Mouse (Mus musculus) embryonic fibroblast, embryonic 13.5 days (primary cell): ENCODE results near the gene Tpx2.

Experiments used
- CTCF ChIP-seq: IDR thresholded peaks from 2 replicates; pipeline ENCODE4 v1.5.1; 2011; ENCODE audit warnings: mild to moderate bottlenecking, control low read depth, low read length, moderate library complexity, borderline replicate concordance; ENCODE audit not compliant: insufficient read depth
- POLR2A ChIP-seq: IDR thresholded peaks from 2 replicates; pipeline ENCODE4 v1.6.1; 2011; ENCODE audit warnings: low read depth, mild to moderate bottlenecking, control low read depth, low read length, moderate library complexity

DNA sequence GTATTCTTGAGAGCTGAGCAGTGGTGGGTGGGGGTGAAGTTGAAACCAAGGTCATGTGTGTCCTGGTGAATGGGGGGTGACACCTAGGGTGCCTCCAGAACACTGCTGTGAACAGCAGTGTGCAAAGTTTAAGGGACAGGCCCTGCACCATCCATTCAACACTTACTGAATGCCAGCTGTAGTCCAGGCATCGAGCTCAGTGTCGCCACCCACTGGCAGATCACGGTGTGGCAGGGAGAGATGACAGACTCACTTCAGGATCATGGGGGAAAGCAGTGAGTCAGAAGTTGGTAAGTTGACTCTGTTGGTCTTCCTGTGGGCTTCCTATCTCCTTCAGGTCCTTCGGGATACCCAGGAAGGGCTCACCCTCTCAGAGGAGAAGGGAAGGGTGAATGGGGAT, 92.1 kb downstream of the Tpx2 start:
- TF ChIP-seq CTCF (peak; percentile 78; the same call in 1 of the 2 replicates), POLR2A (no peak)
